Mouse (Mus musculus) MEL-GATA-1-ER (cell line): ENCODE data around the gene Acox2.

Experiments
- DNase-seq: peaks from one replicate; pipeline ENCODE4 v3.0.0-alpha.2; 2012; ENCODE audit warnings: low read depth; ENCODE audit errors: extremely low read depth

The Acox2 gene

DNA sequence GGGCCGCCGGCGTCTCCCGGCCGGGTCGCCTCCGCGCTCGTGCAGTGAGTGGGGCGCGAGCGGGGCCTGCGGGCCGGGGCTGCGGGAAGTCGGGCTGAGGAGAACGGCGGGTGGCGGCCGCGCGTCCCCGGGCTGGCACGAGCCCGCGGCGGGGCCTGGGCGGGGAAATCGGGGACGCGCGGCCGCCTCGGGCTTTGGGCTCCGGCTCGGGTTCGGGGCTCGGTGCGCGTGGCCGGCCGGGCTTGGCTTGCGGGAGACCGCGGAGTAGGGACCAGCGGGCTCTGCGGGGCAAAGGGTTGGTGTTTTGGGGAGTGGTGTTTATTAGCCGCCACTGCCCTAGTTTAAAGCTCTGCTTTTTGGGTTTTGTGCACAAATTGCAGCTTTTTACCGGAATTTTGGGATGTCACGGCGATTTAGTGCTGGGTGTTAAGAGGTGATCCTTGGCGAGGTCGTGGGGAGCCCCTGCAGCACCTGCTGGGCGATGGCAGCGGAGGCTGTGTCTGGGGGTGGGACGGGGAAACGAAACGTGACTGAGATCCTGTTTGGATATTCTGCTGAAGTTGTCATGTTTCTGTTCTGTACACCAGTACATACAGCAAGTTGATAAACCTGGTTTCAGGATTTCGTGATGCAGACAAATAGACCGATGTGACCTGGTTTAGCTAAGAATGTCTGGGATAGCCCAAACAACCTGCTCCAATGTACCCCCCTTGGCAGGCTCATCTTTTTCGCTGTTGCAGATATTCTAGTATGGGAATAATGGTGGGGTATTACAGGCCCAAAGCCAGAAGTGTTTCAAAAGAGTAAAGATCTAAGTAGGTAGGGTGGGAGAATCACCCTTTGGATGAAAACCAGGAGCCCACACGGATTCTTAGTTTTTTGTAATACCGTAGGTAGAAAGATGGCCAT is 44.6 kb downstream of the Acox2 start:
- DNase-seq: no peak

DNA sequence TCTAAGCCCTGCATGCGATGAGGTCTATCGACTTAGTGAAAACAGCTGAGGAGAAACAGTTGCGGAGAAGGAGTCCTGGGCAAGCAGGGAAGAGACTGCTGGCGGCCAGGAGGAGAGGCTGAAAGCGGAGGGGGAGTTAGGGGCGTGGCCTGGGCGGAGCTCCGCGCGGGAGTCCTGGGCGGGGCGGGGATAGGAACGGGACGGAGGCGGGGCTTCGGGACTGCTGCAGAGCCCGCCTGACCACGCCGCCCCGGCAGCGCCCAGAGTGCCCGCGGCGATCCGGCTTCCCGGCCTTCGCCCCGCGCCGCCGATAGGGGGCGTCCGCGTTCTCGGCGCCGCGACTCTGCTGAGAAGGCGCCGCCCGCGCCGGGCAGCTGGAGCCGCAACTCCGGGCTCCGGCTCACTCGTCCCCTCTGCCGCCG is 45.3 kb downstream of the Acox2 start, which contains the start of gene Kctd6:
Gene Kctd6 (plus strand): TSS at position 338 of the 422 bp plus-strand sequence.
- peak; percentile 69 for DNase-seq

DNA sequence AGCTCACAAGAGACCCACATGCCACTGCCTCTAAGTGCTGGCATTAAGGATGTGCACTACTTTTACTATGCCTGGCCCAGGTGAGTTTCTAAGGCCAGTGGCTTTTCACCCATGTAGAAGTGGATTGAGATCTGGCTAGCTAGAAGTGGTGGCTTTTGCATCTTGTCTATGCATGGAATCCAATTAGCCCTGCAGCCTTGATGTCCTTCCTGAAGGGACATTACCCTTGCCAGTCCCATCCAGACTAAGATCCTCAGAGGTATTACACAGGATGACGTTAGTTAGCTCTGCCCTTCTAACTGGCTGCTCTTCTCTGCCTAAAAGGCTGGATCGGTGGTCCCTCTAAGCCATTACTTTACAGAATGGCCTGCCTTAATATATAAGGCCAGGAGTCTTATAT is 46.2 kb downstream of the Acox2 start:
- no peak for DNase-seq

DNA sequence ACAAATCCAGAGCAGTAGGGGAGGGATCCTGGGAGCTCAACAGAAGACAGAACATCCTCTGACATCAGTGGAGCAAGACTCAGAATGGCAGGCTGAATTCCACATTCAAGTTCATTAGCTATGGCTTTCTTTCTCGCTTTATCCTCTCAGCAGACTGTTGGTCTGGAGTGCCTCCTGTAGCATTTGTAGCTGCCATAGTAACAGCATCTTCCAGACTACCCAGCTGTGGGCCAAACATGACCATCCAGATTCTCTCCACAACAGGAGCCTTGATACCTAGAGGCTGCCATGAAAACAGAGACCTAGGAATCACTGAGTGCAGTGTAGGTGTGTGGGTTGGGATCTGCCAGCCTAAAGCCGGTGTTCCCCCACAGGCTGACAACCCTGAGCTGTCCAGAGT is 49.3 kb downstream of the Acox2 start:
- DNase-seq: no peak

DNA sequence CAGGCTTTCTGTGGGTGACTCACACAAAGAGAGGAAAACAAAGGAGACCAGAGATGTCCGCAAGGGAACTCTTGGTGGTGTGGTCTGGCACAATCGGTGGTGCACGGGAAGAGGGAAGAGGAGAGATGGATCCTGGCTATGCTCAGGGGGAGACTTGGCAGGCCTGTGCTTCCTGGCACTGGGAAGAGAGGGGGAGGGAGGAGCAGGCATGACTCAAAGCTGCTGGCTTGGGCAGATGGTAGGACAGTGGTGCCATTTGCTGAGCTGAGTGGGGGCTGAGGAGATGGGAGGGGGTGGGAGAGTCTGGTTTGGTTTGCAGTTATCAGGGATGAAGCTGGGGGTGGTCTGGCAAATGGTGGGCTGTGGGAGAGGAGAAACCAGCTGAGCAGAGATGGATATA is 50.3 kb downstream of the Acox2 start:
- DNase-seq: no peak

DNA sequence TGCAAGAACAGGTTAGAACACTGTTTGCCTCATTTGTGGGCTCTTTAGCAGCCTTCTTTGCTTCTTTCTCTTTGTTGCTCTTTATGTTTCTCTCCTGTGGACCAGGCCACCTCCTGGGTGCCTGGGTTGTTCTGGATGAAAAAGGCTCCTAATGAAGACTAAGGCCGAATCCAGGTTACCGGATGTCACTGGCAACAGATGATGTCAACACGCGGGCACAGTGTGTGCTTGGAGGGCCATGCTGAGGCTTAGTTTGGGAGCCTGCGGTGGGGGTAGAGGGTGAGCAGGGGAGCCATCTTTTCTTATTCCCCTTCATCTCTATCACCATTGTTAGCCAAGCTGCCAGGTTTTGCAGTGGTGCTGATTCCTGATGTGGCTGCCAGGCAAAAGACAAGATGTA is 51.6 kb downstream of the Acox2 start:
- no peak for DNase-seq

DNA sequence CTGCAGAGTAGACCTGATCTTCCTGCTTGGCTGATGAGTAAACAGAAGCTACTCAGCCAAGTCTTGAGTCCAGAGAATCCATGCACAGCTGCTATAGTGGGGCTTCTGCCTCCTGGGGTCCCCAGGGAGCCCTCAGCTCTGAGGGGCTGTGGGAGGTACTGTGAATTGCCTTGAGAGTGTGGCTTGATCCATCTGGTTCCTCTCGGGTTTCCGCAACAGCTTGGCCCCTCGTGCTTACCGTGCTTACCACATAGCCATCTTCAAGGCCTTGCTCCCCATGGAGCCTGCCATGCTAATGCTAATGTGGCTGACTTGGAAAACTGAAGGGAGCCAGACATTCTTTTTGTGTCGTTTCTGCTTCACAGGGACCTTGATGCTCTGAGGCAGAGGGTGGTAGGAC is 52.0 kb downstream of the Acox2 start:
- no peak for DNase-seq

DNA sequence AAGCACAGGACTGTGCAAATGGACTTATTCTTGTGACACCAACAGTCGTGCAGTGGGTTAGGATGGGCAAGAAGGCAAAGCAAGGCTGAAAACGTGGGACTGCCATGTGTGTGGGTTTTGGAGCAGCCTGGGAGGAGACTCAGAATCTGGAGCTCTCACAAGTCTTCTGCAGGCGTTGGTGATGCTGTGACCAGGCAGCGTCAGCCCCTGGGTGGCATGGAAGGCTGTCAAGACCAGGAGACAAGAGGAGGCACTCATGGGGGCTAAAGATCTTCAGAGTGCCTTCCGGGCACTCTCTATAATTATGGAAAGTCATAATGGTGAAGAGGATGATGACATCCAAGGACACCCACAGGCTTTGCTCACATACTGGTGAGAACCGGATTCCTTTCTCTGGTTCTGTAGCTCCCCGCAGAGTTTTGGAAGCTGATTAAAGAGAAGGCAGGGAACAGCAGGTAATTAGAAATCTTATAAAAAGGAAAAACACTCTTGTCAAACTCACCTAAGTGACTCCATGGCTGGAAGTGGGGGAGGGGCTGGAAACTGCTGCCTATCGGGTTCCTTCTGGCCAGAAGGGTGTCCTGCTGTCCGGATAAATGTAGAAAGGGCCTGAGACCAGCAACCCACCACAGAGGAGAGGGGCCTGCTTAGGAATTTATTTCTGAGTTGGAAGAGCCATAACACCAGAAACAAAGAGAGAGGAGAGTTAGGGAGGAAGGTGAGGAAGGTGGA is 52.8 kb downstream of the Acox2 start:
- DNase-seq: no peak

DNA sequence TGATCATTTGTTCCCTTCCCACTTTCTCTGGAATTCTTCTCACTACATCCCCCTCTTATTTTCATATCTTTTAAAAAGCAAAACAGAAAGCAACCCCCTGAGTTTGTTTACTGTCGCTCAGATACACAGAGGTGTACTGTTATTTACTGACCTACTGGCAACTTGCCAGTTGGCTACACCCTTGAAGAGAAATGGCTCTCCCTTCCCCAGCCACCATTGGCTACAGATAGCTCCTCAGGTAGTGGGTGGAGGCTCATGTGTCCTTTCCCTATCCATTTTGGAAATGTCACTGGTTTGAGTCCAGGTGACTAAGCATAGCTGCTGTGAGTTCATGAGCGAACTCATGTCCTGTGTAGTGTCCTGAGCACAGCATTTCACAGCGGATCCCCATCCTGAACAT is 57.4 kb downstream of the Acox2 start:
- DNase-seq: no peak

DNA sequence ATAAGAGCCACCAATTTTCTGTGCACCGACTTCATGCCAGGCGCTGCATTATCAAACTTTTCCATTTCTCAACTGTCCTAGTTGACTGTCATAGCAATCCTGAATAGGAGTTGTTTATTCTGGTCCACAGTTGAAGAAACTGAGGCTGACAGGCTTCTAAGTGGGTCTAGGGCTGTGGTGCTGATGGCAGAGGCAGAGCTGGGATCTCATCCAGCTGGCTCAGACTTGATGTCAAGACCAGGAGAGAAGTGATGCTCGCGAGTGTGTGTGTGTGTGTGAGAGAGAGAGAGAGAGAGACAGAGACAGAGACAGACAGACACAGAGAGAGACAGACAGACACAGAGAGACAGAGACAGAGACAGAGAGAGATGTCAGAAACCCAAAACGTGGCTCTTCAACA is 58.4 kb downstream of the Acox2 start:
- DNase-seq: no peak

DNA sequence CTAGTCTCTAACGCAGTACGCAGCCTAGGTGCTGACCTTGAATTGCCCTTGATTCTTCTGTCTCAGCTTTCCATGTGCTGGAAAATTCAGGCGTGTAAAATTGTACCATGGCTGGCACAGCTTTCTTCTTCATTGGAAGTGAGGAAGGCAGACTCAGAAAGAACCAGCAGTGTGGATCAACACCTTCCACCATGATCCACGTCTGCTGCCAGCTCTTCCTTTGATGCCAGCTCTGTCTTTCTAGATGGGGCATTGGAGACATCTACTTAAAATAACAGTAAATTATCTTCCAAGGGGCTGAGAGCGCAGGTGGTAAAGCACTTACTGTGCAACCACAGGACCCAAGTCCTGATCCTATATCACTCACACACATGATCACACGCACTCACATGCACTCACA is 66.4 kb downstream of the Acox2 start:
- DNase-seq: no peak

DNA sequence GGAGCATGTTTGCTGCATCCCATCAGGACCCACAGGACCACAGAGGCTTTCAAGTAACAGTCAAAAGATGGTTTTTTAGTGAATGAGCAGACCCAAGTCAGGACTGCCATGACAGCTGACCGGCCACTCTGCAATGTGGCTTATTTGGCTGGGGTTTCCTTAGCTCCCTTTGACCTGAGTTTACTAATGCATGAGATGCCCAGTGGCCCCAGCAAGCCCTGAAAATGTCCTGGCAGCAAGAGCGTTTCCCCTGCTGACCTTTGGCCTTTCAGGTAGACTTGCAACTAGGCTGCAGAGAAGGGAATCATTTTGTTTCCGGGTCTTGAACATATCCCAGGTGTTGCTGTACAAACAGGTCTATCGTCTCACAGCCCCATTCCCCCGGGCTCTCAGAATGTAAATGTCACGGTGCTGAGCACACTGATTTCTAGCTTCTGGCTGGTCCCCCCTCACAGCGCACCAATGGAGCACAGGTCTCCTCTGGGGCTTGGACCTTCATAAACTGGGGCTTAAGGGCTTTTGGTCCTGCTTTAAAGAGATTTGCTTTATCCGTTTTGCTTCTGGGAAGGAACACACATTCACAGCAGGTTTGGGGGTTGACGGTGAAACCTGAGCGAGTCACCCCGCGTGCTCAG is 67.7 kb downstream of the Acox2 start:
- no peak for DNase-seq

DNA sequence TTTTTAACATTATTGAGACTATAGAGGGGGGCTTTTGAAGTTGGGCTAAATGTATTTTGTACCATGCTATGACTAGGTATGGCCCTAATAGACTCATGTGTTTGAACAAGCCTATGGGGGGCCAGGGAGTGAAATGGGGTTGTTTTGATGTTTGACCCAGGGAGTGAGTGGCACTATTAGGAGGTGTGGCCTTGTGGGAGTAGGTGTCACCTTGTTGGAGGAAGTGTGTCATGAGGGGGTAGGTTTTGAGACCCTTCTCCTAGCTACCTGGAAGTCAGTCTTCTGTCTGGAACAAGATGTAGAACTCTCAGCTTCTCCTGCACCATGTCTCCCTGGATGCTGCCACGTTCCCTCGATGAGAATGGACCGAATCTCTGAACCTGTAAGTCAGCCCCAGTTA is 68.6 kb downstream of the Acox2 start:
- no peak for DNase-seq

DNA sequence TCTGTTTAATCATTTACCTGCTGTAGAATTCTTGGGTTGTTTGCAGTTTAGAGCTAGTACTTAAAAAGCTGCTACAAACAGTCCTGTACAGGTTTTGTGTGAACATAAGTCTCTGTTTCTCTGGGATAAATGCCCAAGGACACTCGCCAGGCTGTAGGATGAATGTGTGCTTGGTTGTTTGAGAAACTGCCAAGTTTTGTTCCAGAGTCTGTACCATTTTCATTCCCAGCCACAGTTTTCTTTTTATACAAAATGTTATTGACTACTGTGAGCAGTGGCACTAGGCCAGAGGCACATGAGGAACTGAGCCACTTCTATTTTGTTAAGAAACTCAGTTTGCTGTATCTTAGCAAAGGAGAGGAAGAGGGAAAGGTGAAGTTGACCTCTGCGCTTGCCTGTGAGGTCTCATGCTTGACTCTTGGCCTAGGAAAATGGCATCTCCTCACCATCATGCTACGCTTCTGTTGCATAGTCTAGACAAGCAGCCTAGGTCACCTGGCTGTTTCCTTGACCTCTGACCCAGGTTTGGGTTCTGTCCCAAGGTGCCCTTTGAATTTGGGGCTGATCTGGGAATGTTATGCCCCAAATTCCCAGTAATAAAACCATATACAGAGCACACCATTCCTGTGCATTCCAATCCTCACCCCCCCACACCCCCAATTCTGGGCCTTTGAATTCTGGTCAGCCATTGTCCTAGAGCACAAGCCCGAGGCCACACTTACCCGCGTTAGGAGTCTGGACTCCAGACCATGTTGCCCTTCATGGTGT is 72.7 kb downstream of the Acox2 start:
- DNase-seq: no peak

DNA sequence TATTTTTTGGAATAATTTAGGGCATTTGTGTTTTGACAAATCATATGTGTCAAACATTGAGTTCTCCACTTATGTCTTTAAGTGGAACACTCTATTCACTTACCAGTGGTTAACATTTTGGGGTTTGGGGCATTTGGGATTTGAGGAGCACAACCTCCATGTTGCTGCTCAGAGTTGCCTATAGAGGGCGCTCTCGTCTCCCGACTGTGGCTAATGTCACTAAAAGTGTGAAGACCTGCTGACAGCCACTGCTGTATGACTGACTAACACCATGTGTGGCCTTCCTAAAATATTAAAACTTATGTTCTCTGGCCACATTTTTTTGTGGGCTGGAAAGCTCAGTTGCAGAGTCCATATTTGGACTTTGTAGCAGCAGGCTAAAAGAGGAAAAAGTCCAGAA is 75.8 kb downstream of the Acox2 start:
- no peak for DNase-seq

DNA sequence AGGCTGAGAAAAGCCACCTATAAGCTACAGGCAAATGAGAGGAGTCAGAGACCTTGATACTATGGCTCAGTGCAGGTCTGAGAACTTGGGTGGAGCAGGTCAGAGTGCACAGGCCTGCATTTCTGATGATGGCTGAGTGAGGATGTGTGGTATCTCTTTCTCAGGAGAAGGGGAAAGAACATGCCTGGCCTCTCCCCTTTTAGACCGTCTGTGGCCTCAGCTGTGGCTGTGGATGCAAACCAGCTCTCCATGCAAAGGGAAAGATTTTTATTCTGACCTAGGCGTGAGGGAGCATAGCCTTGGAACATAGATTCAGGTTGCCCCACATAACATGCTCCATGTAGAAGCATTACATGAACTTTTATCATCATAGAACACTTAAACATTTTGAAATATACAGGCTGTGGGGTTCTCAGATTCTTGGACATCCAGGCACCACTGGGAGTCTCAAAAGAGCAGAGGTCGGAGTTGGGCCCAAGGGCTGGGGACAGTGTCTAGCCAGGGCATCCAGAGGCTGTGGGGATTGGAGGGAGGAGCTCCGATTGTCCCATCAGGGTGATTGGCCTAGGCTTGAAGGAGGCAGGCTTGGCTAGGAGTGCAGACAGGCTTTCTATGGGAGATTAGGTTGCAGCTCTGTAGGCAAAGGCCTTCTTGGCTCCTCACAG is 78.7 kb downstream of the Acox2 start:
- DNase-seq: no peak

DNA sequence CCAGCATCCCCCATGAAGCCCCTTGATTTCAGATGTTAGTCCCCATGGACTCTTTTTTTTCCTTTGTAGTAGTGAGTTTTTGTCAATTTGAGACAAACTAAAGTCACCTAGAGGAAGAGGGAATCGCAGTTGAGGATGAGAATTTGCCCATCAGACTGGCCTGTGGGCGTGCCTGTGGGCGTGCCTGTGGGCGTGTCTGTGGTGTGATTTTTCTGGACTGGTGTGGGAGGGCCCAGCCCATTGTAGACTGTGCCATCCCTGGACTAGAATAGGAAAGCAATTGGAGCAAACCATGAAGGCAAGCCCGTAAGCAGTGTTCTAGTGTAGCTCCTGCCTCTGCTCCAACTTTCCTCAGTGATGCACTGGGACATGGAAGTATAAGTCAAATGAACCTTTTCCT is 82.9 kb downstream of the Acox2 start:
- DNase-seq: no peak
